Mouse (Mus musculus) embryo, embryonic 11.5 days (tissue): Measurements from ENCODE around the gene Tns4.
A peak's percentile ranks its signal among the peaks of the same experiment; 100 is the strongest.

Source experiments
- DNase-seq: peaks from one replicate; pipeline ENCODE4 v3.0.0-alpha.2; 2012; ENCODE audit warnings: low read depth, low spot score

Tns4 gene

DNA sequence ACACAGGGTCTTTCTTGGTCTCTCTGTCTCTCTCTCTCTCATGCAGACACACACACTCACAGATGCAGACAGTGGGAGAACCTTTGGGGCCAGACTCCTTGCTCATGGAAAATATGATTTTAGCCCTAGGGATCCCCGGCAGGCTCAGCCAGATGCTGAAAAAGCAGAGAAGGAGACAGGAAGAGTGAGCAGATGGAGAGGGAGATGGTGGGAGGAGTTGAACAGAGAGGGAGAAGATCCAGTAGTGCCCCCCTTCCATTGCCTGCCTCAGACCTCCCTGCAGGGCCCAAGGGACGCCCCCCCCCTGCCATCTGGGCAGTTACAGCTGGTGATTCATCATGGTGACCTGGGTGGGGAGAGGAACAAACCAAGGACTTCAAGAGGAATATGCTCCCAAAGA, 41.5 kb downstream of the Tns4 start:
- no peak for DNase-seq

DNA sequence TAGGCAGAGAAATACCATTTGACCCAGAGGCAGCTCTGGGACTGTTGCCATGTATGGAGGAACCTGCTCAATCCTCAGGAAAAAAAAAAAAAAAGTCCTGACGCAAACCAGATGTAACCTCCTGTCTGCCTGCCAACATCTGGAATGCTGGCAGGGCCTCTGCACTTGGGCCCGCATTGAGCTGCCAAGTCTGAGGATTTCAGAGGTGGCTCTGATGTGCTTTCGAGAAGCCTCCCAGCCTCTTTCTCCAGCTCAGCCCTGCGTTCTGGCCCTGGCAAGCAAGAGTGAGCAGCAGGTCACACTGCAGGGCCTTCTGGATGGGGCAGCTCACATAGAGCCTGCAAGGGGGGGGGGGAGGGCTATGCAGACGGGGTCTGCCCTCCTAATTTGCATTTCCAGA, 42.0 kb downstream of the Tns4 start:
- no peak for DNase-seq

DNA sequence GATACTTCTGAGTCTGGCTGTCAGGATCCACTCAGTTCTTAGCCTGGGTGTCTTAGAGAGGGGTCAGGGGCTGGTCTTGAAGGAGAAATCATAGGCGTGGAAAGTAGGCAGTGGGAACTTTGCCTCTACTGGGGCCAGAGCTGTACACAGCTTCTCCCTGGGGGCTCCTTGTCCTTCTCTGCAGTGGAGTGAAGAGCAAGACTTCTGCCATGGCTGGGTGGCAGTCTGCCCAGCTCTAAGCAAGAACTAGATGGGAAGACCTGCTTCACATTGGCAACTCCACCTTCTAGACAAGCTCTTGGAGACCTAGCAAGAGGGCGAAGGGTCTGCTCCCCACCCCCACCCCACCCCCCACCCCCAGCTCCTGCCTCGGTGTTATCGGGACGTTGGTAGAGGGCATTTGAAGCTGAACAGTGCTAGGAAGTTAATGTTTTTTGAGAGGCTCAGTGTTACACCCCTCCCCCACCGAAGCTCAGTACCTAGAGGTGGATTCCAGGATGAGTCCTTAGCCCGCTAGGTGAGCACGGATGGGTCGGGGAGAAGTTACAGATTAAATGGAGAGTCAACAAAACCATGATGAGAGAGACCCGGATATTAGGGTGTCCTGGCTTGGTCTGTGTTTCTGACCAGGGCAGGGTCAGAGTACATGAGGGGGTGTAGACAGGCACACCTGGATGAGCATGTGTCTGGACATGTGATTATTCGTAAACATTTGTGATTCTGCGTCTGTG, 43.8 kb downstream of the Tns4 start:
- DNase-seq: no peak

DNA sequence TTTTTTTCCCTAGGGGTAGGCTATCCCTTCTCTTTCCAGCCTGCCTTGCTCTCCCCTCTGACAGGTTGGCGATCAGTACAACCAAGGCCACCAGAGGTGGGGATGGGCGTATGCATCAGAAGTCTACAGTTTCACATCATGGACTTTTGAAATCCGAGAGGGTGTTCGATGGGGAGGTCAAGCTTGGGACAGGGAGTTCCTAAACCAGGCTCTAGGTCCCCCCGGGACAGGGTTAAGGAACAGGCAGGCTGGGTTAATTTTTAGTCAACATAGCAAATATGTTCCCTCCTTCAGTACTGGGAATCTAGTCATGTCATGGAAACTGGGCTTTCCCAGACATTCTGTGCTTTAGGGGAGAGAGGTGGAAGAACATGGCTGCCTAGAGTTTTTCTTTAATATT, 44.8 kb downstream of the Tns4 start:
- DNase-seq: no peak

DNA sequence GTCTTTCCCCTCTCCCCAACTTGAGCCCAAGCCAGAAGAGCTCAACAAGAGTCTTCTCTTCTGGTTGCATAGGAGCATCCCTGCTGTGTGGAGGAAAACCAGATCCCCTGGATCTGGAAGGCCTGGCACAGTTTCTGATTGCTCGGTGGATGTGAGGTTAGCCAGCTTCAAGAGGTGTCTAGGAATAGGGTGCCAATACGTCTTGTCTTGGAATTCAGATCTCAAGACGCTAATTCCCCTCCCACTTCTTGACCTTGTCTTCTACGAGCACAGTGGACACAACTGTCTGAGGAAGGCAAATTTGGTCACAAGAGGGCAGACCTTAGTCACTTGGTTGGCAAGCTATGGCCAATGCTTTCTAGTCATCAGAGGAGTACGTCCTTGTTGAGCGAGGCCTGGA, 45.5 kb downstream of the Tns4 start:
- no peak for DNase-seq

DNA sequence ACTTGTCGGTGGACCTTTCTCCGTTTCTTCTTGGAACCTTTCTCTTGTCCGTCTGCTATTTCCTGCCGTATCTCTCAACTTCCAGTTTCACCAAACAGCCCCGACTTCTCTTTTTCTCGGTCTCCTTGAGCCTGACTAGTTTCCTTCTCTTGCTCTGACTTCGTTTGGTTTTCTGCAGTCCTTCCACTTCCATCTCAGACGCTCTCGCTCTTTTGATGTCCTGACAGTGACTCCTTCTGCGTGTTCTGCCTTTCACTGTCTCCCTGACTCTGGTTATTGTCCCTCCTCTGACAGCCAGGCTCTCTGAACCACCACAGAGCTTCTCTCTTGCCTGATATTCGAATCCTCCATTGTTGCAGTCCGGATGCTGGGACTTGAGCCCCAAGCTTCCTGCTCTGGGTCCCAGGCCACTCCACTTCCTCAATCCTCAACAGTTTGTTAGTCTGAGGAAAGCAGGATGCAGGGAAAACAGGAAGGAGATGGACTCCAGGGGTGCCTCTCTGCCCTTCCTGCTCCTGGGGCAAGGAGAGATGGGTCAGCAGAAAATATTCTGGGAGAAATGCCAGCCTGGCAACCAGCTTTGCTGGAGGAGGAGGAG, 46.2 kb downstream of the Tns4 start:
- DNase-seq: no peak

DNA sequence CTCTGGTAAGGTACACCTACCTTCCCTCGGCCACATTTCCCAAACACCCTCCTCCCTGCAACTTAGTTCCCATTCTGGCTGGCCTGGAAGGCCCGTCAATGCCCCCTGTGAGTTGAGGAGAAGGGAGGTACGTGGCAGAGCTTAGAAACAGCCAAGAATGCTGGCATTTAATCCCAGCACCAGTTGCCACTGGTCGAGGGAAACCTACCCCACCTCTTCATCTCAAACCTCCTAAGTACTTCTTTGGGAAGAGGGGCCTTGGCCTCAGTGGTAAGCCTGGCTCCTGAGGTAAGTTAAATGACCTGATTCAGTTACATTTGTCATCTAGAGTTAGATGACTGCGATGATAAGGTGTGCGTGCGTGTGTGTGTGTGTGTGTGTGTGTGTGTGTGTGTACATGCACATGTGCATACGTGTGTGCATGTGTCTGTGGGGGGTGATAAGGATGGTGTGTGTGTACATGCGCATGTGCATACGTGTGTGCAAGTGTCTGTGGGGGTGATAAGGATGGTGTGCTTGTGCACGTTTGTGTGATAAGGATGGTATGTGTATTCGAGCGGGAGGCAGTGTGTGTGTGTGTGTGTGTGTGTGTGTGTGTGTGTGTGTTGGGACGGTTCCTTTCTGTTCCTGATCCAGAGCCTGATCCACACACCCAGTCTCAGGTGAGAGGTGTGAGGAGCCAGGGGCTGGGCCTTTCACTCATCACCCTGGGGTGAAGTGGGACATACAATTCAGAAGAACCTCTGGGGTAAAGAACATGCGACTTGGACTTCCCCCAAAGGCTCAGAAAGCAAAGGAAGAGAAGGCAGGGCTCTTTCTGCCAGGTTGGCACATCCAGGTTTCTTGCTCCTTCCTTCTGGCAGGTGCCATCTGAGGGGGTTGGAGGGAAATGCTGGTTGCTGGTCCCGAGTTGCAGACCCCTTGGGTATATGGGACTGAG, 47.0 kb downstream of the Tns4 start:
- no peak for DNase-seq

DNA sequence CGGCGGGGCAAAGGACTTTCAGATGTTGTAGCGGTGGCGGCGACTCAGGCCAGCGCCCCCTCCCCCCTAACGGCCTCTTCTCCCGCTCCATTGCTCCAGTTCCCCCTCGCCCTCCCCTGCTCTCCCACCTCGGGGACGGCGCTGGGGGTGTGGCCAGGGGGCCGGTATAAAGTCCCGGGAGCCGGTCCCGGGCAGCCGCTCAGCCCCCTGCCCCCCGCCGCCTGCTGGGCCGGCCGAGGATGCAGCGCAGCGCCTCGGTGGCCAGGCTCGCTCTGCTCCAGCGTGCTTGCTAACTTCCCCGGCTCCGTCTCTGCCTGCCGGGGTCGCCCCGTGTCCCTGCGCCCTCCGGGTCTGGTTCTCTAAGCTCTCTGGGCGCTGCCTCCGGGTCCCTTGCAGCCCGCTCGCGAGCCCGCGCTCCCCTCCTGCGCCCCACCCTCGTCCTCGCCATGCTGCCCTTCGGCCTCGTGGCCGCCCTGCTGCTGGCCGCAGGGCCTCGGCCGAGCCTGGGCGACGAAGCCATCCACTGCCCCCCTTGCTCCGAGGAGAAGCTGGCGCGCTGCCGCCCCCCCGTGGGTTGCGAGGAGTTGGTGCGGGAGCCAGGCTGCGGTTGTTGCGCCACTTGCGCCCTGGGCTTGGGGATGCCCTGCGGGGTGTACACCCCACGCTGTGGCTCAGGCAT, 47.9 kb downstream of the Tns4 start, which contains the start of gene Igfbp4:
Igfbp4 (plus strand) TSS at position 194 of the 679 bp plus-strand sequence.
- DNase-seq: no peak

DNA sequence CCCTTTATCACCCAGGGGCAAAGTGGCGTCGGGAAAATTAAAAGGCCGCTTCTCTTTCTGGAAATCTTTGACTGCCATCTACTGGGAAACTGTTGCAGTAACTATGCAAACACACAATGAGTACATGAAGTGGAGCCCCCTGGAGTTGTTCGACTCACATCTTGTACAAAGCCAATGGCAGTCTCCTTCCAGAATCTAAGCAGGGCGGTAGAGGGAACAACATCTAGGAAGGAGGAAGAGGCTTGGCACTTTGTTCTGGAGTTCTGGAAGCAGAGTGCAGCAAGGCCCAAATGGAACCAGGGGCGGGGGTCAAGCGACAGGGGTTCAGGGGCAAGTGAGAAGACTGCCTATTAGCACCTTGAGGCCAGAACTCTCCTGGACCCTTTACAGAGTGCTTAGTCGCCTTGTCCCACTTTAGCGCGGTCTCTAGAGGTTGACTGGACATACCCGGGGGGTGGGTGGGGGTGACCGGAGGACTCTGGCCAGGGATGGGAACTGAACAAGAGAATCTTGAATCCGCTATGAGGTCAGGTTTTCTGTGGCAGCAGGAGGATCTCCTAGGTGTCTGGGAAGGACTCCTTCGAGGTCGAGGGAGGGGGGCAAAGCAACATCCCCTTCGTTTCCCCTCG, 48.6 kb downstream of the Tns4 start:
- DNase-seq: no peak

DNA sequence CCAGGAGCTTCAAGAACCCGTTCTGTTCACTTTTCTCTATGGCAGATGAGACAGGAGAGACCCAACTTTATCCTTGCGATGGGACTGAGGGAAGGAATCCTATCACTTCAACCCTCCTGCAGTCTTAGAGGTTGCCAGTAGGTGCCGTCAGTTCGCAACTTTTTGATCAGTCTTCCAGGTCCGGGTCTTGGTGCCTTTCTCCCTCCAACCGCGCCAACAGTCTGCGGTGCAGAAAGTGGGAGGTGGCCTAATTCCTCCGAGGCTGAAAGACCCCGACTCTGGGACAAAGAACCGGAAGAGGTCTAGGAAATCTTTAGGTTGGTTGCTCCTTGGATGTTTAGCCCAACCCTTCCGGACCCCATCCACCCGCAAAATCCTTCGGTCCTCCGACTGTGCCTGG, 49.3 kb downstream of the Tns4 start:
- peak; percentile 87 for DNase-seq

DNA sequence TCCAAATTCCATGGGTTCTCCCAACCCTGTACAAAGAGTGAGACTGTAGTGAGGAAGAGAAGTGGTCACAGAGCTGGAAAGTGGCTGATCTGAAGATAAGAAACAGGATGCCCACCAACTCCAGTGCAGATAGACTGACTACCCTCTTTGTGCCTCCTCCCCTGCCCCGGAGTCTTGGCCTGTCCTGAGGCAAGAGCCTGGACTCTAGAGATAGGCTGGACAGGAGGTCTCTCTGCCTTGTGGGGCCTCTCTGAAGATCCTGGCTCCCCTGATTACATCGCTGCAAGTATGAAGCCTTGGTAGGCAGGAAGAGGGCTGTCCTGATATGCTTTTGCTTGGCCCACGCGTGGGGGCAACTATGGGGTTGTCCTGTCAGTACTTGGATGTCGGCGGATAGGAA, 52.9 kb downstream of the Tns4 start:
- DNase-seq: no peak

DNA sequence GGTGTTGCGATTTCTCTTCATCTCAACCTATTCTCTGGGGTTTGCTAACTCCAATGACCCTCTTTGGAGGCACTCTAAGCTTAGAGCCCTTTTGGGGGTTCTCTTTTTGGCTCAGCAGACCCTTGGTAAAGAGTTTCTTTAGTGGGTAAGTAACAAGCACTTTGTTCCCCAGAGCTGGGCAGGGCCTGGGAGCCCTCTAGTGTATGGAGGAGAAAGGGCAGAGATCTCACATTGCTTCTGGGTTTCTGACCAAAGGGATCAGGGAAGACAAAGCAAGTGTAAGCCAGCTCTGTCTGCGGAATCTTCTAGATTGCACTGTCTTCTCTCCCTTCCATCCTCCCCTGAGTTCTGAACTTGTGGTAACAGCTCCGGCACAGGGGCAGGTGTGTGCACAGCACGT, 53.8 kb downstream of the Tns4 start:
- no peak for DNase-seq

DNA sequence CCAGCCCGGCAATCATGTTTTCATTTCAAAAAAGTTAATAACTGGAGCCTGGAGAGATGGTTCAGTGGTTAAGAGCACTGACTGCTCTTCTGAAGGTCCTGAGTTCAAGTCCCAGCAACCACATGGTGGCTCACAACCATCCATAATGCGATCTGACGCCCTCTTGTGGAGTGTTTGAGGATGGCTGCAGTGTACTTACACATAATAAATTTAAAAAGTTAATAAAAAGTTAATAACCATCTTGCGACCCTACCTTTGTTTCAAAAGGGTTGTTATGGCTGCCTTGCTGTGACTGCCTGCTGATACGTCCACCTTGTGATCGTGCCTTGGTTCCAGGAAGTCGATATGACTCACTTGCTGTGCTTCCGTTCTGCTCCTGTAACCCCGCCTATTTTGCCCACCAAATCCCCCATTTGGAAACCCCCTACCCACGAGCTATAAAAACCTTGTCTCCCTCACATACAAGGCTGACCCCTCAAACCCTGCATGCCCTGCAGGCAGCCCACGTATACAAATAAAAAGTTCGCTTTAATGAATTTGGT, 62.1 kb downstream of the Tns4 start:
- no peak for DNase-seq

DNA sequence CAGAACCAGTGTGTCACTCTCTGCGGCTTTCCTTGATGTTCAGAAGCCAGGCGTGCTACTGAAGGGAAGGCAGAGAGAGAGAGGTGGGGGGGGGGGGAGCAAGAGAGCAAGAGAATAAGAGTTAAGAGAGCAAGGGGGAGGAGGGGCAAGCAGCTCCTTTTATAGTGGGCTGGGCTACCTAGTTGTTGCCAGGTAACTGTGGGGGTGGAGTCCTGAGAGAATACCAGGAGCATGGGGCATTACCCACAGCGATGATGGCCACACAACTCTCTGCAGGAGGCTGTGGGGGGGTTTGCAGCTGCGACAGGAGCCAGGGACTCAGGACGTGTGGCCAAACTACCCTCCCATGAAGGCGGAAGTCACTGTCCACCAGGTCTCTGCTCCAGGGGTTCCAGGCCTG, 63.2 kb downstream of the Tns4 start:
- DNase-seq: no peak

DNA sequence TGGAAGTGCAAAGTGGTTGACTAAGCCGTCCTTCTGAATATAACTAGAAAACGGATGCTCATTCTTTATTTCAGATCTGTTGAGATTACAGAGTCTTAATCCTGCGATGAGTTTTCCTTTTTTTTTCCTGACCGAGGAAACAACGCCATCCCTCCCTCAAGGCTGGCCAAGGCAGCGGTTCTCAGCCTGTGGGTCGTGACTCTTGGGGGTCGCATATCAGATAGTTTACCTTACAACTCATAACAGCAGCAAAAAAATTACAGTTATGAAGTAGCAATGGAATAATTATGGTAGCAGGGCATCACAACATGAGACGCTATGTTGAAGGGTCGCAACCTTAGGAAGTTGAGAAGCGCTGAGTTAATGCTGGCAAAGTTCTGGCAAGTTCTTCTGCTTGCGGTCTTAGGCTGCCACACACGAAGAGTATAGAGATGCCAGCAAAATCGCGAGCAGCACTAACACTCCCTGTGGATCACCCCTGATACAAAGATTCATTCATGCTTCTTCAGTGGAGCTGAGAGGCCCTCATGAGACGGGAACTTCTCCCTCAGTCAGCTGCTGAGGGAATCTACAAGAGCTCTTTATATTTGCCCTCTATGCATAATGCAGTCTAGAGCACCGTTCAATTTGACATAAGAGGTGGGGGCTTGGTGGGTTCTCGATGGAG, 64.5 kb downstream of the Tns4 start:
- DNase-seq: no peak

DNA sequence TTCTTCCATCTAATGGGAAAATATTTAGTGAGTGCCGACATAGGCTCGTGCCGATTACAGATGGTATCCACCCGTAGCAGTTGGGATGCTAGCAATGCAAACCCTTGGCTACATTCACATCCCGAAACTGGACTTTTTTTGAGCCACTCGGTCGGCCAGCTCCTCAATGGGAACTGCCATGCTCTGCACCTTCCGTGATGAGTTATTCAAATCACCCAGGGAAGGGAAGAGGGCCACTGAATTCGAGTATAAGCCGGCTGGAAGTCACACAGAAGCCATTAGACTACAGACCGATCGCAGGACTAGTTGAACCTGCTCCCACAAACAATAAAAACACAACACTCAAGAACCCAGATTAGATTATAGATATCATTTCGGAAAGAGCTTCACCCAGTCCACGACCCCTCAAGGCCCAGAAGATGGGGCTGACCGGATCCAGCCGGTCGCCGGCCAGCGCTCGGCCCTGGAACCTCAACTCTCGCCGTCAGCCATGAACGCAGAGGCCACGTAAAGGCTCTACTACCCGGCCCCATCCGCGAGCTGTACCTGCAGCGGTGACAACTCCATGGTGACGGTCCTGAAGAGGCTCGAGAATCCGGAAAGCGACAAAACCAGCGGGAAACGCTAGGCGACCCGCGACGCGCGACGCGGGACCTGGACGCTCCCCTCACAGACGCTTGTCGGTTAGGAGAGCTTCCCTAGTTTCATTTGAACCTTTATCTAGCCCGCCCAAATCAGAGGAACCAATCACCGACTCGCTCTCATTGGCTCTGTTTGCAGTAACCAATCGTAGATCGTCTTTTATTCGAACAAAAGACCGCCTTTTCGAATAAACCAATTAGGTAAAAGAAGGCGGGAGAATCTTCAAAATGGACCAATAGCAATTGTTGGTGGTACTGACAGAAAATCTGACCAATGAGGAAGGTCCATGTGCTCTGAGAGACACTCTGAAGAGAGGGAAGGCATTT, 65.3 kb downstream of the Tns4 start, which contains the start of gene Top2a:
Top2a (minus strand) TSS at position 690 of the 968 bp plus-strand sequence.
- DNase-seq: peak; percentile 96

DNA sequence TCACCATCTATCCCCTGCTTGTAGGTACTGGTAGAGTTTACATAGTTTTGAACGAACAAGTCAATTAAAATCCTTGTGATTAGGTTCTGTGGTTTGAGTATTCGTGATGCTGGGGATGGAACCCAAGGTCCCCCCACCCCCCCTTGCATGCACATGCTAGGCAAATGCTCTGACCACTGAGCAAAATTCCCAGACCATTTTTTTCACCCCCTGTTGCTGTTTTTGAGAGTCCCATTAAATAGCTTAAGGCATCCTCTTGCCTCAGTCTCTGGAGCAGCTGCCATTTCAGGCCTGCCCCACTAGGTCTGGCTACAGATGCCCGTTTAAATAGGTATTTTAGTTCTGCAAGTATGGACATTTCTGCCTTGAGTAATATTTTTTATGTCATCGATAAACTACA, 66.0 kb downstream of the Tns4 start:
- DNase-seq: no peak

DNA sequence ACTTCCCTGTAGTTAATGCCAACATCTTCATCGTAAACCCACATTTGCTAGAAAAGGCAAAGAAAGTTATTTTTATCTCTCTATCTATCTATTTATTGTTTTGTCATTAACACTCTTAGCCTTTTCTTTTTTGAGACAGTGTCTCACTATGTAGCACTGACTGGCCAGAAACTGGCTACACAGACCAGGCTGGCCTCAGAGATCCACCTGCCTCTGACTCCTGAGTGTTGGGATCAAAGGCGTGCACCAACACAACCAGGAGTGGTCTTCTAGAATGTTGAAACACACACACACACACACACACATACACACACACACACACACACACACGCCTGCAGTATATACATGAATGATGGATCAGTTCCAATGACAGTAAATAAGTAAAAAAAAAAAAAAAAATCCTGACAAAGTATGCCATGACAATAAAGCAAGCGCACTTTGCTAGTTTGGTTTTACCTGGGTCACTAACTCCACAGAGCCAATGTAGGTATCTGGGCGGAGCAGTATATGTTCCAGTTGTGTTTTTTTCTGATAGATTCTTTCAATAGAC, 66.6 kb downstream of the Tns4 start:
- no peak for DNase-seq

DNA sequence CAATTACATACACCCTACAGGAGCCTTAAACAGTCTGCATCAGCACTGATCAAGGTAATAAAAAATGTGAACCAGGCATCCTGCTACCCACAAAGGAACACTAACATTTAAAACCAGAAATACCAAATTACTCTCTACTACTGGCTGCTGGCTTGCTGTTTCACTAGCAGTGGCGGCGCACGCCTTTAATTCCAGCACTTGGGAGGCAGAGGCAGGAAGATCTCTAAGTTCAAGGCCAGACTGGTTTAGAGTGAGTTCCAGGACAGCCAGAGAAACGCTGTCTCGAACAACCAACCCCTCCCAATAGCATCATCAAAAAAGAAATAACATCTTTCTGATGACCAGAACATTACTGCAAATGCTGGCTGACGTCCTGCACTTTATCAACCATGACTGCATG, 69.3 kb downstream of the Tns4 start:
- DNase-seq: no peak
